17 mouse cellular contexts compared by ENCODE assay signal in genomic region chr2:178497900-178498299, GRCm38 (mm10).
DNase-seq lines count a peak whose midpoint lies in the region; ATAC-seq and TF ChIP-seq lines count a peak whose summit lies in the region.
"Had no signal": no experiment of that assay in that cellular context is flagged by ENCODE, and none has a peak within 500 bp of the region (broad histone marks: within the 10 kb centered on the region; RNA-seq: fewer than 3 reads in every experiment).

No protein-coding gene starts in this region.

- H3K36me3 ChIP-seq in liver, embryonic 13.5 days = no peaks in the 10 kb centered on the region
- H3K36me3 ChIP-seq in megakaryocyte, embryonic 14.5 days (replicated peaks; ENCODE audit: low read length) = peaks cover 7% of the 10 kb centered on the region
- H3K36me3 ChIP-seq: forebrain, embryonic 12.5 days; heart, embryonic 10.5 days; limb, embryonic 10.5 days; midbrain, embryonic 12.5 days; neural tube, embryonic 15.5 days had no signal

- no peak overlapping the region for H3K4me3 ChIP-seq in gastrocnemius, adult 2 months
- H3K4me3 ChIP-seq in liver, embryonic 13.5 days (replicated peaks) = no peak overlapping the region
- H3K4me3 ChIP-seq in brown adipose tissue, adult 24 weeks (ENCODE audit: insufficient read depth, low read depth, low read length) = no peak overlapping the region
- peak overlapping the region; percentile 29 for H3K4me3 ChIP-seq in megakaryocyte, embryonic 14.5 days (replicated peaks)
- H3K4me3 ChIP-seq: forebrain, embryonic 12.5 days; heart, embryonic 10.5 days; limb, embryonic 10.5 days; midbrain, embryonic 12.5 days; myocyte; neural tube, embryonic 15.5 days had no signal

- H3K9me3 ChIP-seq in liver, embryonic 13.5 days (replicated peaks) = no peaks in the 10 kb centered on the region
- H3K9me3 ChIP-seq in megakaryocyte, embryonic 14.5 days = peaks cover 13% of the 10 kb centered on the region
- H3K9me3 ChIP-seq: forebrain, embryonic 12.5 days; heart, embryonic 10.5 days; limb, embryonic 10.5 days; midbrain, embryonic 12.5 days; neural tube, embryonic 15.5 days had no signal

- H3K4me2 ChIP-seq in liver, embryonic 13.5 days = no peak overlapping the region
- H3K4me2 ChIP-seq: forebrain, embryonic 12.5 days; midbrain, embryonic 12.5 days; neural tube, embryonic 15.5 days had no signal

- H3K27ac ChIP-seq in gastrocnemius, adult 2 months = peak overlapping the region; percentile 62
- H3K27ac ChIP-seq in liver, embryonic 13.5 days = no peak overlapping the region; the same call in 1 of the 2 replicates
- peak overlapping the region; percentile 50 for H3K27ac ChIP-seq in brown adipose tissue, adult 24 weeks (replicated peaks; ENCODE audit: low read depth, low read length)
- H3K27ac ChIP-seq: forebrain, embryonic 12.5 days; limb, embryonic 10.5 days; liver, embryonic 14.5 days; midbrain, embryonic 12.5 days; neural tube, embryonic 15.5 days had no signal

- no peak for TF ChIP-seq CTCF in gastrocnemius, adult 2 months (IDR thresholded peaks at IDR 0.05)

- peak; percentile 24; the same call in 1 of the 2 replicates for ATAC-seq in liver, embryonic 13.5 days (ENCODE audit: low read depth)

- no peak for DNase-seq in gastrocnemius, adult 2 months
- DNase-seq in gastrocnemius, postnatal 36 days = no peak
- no peak for DNase-seq in liver, embryonic 13.5 days
- DNase-seq in liver = no peak
- no peak for DNase-seq in B cell, adult 2 months
- DNase-seq in spleen, postnatal 14 days (ENCODE audit: low spot score in 2 of 2) = no peak
- DNase-seq: cerebellum, adult 9-11 months; heart, postnatal 36 days had no signal

- 0% methylated on average over 1 of the region's 1 CpGs for WGBS in liver, embryonic 13.5 days (ENCODE audit: insufficient replicate concordance)

- no peak overlapping the region for H3K9ac ChIP-seq in liver, embryonic 13.5 days
- H3K9ac ChIP-seq: forebrain, embryonic 12.5 days; liver, embryonic 14.5 days; midbrain, embryonic 12.5 days; neural tube, embryonic 15.5 days had no signal

- H3K27me3 ChIP-seq in liver, embryonic 13.5 days = no peaks in the 10 kb centered on the region
- no peaks in the 10 kb centered on the region for H3K27me3 ChIP-seq in megakaryocyte, embryonic 14.5 days (replicated peaks)
- H3K27me3 ChIP-seq: forebrain, embryonic 12.5 days; midbrain, embryonic 12.5 days; neural tube, embryonic 15.5 days had no signal

- intact Hi-C loops in gastrocnemius, adult 2 months (cut with DNase I) = no loop called here
- intact Hi-C loops in gastrocnemius, postnatal 36 days (cut with DNase I) = no loop called here

- H3K4me1 ChIP-seq in liver, embryonic 13.5 days (replicated peaks) = 0 out of 2 replicates have a peak, but pooled peaks cover 9% of the 10 kb centered on the region
- peaks cover 27% of the 10 kb centered on the region for H3K4me1 ChIP-seq in brown adipose tissue, adult 24 weeks (ENCODE audit: control insufficient read depth, insufficient read depth, insufficient read length, low read length)
- H3K4me1 ChIP-seq in megakaryocyte, embryonic 14.5 days = peaks cover 74% of the 10 kb centered on the region
